ENCODE assay signal across 40 mouse cellular contexts in genomic region chr3:159614977-159615376, GRCm38 (mm10). TPM values are rescaled to one million over a fixed set of nuclear protein-coding genes. Genes with fewer than 3 reads are reported as not detected.
"Had no signal": no experiment of that assay in that cellular context is flagged by ENCODE, and none has a peak within 500 bp of the region (broad histone marks: within the 10 kb centered on the region; RNA-seq: fewer than 3 reads in every experiment).

No protein-coding gene starts in this region.

- ATAC-seq: hindbrain, postnatal 0 days; intestine, embryonic 16.5 days; liver, embryonic 12.5 days had no signal

- H3K27me3 ChIP-seq: heart, embryonic 13.5 days; heart, embryonic 15.5 days; hindbrain, embryonic 13.5 days; hindbrain, embryonic 15.5 days; kidney, embryonic 15.5 days; limb, embryonic 13.5 days; limb, embryonic 15.5 days; liver, embryonic 12.5 days had no signal

- H3K27ac ChIP-seq: heart, adult 2 months; heart, embryonic 13.5 days; heart, embryonic 15.5 days; hindbrain, embryonic 13.5 days; hindbrain, embryonic 15.5 days; hindbrain, postnatal 0 days; kidney, embryonic 15.5 days; kidney, postnatal 0 days; limb, embryonic 13.5 days; limb, embryonic 15.5 days; liver, embryonic 12.5 days; liver, embryonic 14.5 days had no signal

- H3K9me3 ChIP-seq: heart, embryonic 13.5 days; heart, embryonic 15.5 days; hindbrain, embryonic 13.5 days; hindbrain, embryonic 15.5 days; kidney, embryonic 15.5 days; limb, embryonic 13.5 days; limb, embryonic 15.5 days; liver, embryonic 12.5 days had no signal

- H3K4me3 ChIP-seq: heart, adult 2 months; heart, embryonic 13.5 days; heart, embryonic 15.5 days; hindbrain, embryonic 13.5 days; hindbrain, embryonic 15.5 days; kidney, embryonic 15.5 days; limb, embryonic 13.5 days; limb, embryonic 15.5 days; liver, embryonic 12.5 days had no signal

- H3K9ac ChIP-seq: heart, embryonic 13.5 days; heart, embryonic 15.5 days; hindbrain, embryonic 13.5 days; hindbrain, embryonic 15.5 days; kidney, embryonic 15.5 days; limb, embryonic 13.5 days; limb, embryonic 15.5 days; liver, embryonic 12.5 days; liver, embryonic 14.5 days had no signal

- H3K4me1 ChIP-seq: heart, embryonic 13.5 days; heart, embryonic 15.5 days; hindbrain, embryonic 13.5 days; hindbrain, embryonic 15.5 days; kidney, embryonic 15.5 days; limb, embryonic 13.5 days; limb, embryonic 15.5 days; liver, embryonic 12.5 days had no signal

- DNase-seq: gastrocnemius, postnatal 14 days; gastrocnemius, postnatal 36 days; heart, adult 11 months; heart, adult 2 months; heart, postnatal 14 days; heart, postnatal 36 days; kidney, adult 11 months; kidney, adult 2 months; kidney, adult 9 months; kidney, postnatal 14 days; kidney, postnatal 36 days; layer of hippocampus, adult 9-11 months; layer of hippocampus, postnatal 36 days; left cerebral cortex, postnatal 4 days had no signal

- H3K4me2 ChIP-seq: heart, embryonic 11.5 days; heart, embryonic 13.5 days; heart, embryonic 15.5 days; hindbrain, embryonic 13.5 days; hindbrain, embryonic 15.5 days; kidney, embryonic 15.5 days; limb, embryonic 13.5 days; limb, embryonic 15.5 days; liver, embryonic 12.5 days had no signal

- H3K36me3 ChIP-seq: heart, embryonic 13.5 days; heart, embryonic 15.5 days; hindbrain, embryonic 13.5 days; hindbrain, embryonic 15.5 days; kidney, embryonic 15.5 days; limb, embryonic 13.5 days; limb, embryonic 15.5 days; liver, embryonic 12.5 days had no signal

RNA-seq across cellular contexts. Expression of gene Rpe65, which starts 16.0 kb away (rescaled TPM):
- total RNA-seq: gastrocnemius, adult 18-20 months; gastrocnemius, adult 8-10 months; gastrocnemius, postnatal 14 days; gastrocnemius, postnatal 36 days; heart, adult 2 months; heart, postnatal 14 days; heart, postnatal 36 days; hematopoietic stem cell, adult 5-6 weeks; hindbrain, postnatal 0 days; layer of hippocampus, adult 18-20 months; layer of hippocampus, adult 8-10 months; layer of hippocampus, postnatal 14 days; layer of hippocampus, postnatal 36 days; left cerebral cortex, postnatal 10 days; left cerebral cortex, postnatal 4 days; liver, adult 2 months had no signal
- polyA plus RNA-seq: gonadal fat pad, adult 2 months; heart, adult 2 months; heart, embryonic 11.5 days; heart, embryonic 13.5 days; heart, embryonic 15.5 days; heart, postnatal 0 days; hindbrain, embryonic 13.5 days; hindbrain, embryonic 15.5 days; hindbrain, postnatal 0 days; intestine, embryonic 14.5 days; intestine, embryonic 16.5 days; kidney, adult 2 months; kidney, embryonic 15.5 days; kidney, postnatal 0 days; large intestine, adult 2 months; limb, embryonic 11.5 days; limb, embryonic 13.5 days; limb, embryonic 15.5 days; liver, adult 2 months; liver, embryonic 12.5 days; liver, embryonic 14.5 days had no signal
